Mouse (Mus musculus) frontal cortex, postnatal 25 days (tissue): ENCODE data around the gene Sfswap.

Experiments
- DNase-seq, 2 experiments: peaks; one replicate each; pipeline ENCODE4 v3.0.0; 2022; ENCODE audit warnings: low spot score in 2 of 2

Sfswap gene

GRCm38 (mm10) chr5:129529571-129529970 is 28.6 kb downstream of the Sfswap start:
- DNase-seq, result no peak

GRCm38 (mm10) chr5:129533731-129534130 is 32.7 kb downstream of the Sfswap start:
- no peak for DNase-seq

DNA sequence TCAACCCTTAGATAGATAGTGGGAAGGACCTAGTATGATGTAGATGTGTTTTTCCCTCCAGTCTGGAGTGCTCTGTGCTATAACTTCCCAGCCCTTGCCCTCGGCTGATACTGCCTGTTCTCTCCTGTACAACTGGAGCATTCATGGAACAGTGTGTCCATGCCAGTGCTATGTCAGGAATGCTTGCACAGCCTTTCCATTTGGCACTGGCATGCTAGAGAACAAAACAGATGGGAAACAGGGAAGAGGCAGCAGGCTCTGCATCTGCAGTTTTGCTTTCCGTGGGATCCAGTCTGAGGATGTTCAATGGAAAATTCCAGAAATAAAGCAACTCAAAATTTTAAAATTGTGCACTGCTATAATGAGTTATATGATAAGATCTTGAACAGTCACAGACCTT is 33.5 kb downstream of the Sfswap start:
- no peak for DNase-seq

DNA sequence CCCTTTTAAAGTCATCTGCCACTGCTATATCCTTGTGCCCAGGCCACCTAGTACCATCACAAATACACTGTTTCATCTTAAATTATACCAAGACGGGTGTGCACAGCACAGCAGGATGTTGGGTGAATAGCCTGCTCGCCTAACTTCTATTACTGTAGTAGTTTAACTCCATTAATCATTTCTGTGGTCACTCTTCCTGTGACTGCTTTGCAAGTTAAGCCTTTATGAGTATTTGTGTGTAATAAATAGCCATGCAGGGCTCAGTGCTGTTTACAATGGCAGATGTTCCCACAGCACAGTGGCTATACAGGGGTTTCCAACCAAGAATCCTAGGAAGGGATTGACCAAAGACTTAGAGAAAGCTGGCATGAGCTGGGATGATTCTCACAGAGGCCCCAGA is 34.0 kb downstream of the Sfswap start:
- no peak for DNase-seq

DNA sequence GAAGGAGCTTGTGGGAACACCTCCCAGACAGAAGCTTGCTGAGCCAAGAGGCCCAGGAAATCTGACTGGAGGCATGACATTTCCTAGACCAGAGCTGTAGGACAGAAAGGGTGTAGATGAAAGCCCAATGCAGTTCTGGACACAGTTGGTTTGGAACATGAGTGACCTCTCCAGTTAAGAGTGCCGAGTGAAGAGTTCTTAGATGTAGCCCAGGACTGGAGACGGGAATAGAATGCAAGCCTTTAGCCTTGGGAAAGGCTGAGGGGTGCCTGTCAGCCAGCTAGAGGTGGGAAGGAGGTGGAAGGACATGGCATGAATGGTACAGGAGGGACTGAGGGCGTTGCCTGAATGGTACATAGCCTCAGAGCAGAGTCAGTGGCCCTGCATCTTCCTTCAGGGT is 34.4 kb downstream of the Sfswap start:
- no peak for DNase-seq

GRCm38 (mm10) chr5:129538826-129539225 is 37.8 kb downstream of the Sfswap start:
- no peak for DNase-seq

DNA sequence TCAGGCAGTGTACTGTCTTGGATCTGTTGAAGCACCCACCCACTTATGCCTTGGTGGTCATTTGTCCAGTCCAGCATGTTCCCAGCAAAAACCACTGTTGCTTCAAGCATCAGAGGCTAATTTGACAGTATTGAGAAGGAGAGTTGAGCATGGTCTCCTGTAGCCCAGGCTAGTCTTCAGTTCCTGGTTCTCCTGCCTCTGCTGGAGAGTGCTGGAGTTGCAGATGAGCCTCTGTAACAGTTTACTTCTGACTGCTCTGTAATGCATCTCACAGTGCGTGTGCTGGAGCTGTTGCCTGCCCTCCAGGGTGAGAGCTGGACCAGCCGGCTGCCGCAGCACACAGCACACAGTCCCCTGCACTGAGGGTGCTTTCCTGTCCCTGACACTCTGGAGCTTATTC is 41.2 kb downstream of the Sfswap start:
- DNase-seq, result no peak

DNA sequence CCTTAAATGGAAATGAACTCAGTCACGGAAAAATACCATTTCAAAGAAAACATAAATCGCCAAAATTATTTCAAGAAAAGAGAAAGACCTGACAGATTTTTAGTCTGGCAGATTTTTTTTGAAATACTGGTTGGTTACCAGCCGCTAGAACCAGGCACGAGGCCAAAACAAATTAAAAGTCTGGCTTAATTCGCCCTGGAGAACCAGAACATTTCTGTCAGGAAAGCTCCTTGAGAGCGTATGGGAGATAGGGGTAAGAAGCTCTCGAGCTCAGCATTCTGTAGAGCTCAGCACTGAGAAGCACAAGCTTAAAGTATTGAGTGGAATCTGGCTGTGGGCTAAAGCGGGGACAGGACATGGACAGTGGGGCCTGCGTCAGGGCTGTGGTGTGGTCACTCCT is 44.8 kb downstream of the Sfswap start:
- no peak for DNase-seq

- DNase-seq, result no peak
These were observed 48.7 kb downstream of the Sfswap start for GRCm38 (mm10) chr5:129549716-129550115.

DNA sequence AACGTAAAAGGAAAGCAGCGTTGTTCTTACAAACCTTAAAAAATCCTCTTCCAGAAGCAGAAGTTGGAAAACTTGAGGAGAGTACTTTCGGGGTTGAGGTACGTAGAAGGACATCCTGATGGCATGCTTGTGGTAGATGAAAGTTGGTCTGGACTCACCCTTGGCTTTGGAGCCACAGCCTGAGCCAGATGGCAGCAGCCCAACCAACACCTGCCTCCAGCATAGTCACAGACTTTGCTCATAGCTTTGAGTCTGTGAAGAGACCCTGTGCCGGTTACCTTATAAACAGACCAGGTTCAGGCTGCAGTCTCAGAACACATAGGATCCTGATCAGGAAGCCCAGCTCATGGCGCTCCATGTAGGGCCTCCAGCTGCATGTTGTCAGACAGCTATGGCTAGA is 49.8 kb downstream of the Sfswap start:
- no peak for DNase-seq

- DNase-seq, result no peak
These were observed 51.0 kb downstream of the Sfswap start for GRCm38 (mm10) chr5:129551991-129552390.

DNA sequence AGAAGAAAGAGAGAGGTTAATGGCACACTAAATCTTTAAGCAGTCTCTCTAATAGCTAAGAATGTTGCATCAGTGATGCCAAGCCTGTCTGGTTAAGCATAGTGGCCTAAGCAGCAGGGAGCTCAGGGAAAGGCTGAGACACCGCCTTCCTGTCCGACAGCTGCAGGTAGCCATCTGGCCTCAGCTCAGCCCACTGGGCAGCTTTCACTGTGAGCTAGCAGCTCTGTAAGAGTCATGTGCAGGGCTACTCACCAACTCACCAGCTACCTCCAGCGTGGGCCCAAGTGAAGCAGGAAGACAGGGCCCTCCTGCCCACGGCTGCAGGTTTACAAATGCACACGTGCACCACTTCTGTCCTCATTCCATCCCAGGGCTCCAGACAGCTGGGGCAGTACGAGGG is 52.6 kb downstream of the Sfswap start:
- no peak for DNase-seq

- no peak for DNase-seq
These were observed 57.6 kb downstream of the Sfswap start for GRCm38 (mm10) chr5:129558591-129558990.

- DNase-seq, result no peak
These were observed 58.3 kb downstream of the Sfswap start for GRCm38 (mm10) chr5:129559283-129559682.

DNA sequence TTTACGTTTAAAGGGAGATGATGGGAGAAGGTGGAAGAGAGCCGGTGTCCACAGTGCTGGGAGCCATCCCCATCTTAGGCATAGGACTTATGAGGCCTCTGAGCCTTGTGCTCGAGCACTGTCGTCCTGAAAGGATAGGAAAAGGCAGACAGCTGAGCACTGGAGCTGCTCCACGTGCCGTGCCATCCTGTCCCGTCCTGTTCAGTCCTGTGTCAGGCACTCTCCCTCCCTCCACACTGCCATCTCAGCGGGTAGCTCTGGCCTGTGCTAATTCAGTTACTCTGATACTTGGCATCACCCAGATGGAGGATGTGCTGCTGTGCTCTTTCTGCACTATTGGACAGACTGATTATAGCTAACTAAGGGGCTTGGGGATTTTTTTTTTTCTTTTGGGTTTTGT is 61.3 kb downstream of the Sfswap start:
- no peak for DNase-seq

GRCm38 (mm10) chr5:129568596-129568995 is 67.6 kb downstream of the Sfswap start:
- DNase-seq, result no peak

DNA sequence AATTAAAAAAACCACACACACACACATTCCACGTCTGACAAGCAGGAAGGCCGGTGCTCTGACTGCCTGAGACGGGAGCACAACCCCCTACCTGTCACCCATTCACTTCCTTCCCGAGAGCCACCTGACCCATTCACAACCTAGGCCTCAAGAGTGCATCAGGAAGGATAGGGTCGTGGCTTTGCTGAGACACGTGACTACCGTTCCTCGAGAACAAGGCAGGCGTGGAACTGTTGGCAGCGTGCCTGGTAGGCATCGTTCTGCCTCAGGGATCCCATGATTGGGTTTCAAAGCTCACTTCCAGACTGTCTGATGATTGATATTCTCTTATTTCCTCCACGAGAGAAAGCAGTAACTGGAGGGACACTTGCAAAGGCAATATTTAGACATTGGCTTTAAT is 77.2 kb downstream of the Sfswap start:
- DNase-seq, result no peak

- peak in 1 of 2 experiments; percentile 32 for DNase-seq
These were observed 79.0 kb downstream of the Sfswap start for GRCm38 (mm10) chr5:129580046-129580445.

GRCm38 (mm10) chr5:129580572-129580971 is 79.6 kb downstream of the Sfswap start:
- no peak for DNase-seq

DNA sequence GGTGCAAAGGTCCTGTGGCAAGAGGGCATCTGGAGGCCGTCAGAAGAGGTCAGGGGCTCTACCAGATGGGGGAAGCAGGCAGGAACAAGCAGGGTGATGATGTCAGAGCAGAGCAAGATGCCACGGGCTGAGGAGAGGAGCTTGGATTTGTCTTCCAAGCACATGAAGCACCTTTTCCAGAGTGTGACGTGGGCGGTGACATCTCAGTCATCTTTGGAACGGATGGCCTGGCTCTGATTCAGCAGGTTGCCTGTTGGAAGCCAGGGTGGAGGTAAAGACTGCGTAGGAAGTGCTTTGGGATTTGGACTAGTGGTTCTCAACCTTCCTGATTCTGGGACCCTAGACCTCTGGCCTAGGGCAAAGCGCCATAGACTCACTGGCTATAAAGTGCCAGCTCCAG is 80.0 kb downstream of the Sfswap start:
- peak; percentile 32 to 58 for DNase-seq

GRCm38 (mm10) chr5:129583331-129583730 is 82.3 kb downstream of the Sfswap start:
- DNase-seq, result no peak

DNA sequence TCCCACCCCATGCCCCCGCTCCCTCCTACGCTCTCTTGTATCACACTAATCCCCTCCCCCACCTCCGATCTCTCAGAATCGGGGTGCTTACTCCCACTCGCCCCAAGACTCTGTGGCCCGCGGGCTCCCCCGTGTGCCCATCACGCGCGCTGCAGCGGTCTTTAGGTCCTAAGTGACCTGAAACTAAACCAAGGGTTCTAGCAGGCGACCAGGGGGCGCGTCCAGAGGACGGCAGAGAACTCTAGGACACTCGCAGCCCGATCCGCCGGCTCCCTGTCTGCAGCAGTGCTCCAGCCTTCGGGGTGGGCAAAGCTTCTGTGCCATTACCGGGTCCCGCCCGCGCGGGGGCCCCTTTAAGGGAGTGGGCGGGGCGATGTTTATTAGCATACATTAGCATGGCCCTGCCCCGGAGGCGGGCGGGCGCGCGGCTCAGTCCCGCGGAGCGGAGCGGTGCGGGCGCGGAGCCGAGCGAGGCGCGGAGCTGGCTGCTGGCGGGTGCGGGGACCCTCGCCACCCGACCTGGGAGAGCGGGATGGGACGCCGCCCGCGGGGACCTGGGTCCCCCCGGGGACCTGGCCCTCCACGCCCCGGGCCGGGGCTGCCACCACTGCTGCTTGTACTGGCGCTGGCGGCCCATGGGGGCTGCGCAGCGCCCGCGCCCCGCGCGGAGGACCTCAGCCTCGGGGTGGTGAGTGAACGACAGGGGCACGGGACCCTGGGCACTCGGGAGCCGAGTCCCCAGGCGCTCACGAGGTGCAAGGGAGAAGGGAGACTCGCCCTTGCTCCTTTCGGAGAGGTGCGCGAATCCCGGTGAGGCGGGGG is 83.0 kb downstream of the Sfswap start, which contains the start of gene Mmp17:
Mmp17 (plus strand) TSS at position 409 of the 822 bp plus-strand sequence.
- peak; percentile 89 to 94 for DNase-seq

GRCm38 (mm10) chr5:129584583-129585541 is 83.8 kb downstream of the Sfswap start:
- no peak for DNase-seq
